Mouse (Mus musculus) urinary bladder, postnatal 4 days (tissue): ENCODE measurements around the gene Map3k7.

ENCODE experiments used
- DNase-seq, 2 experiments: peaks; one replicate each; pipeline ENCODE4 v3.0.0; 2021 to 2022; ENCODE audit warnings: low spot score in 2 of 2

The Map3k7 gene

GRCm38 (mm10) chr4:32060686-32061085, 96.8 kb downstream of the Map3k7 start:
- no peak for DNase-seq

DNA sequence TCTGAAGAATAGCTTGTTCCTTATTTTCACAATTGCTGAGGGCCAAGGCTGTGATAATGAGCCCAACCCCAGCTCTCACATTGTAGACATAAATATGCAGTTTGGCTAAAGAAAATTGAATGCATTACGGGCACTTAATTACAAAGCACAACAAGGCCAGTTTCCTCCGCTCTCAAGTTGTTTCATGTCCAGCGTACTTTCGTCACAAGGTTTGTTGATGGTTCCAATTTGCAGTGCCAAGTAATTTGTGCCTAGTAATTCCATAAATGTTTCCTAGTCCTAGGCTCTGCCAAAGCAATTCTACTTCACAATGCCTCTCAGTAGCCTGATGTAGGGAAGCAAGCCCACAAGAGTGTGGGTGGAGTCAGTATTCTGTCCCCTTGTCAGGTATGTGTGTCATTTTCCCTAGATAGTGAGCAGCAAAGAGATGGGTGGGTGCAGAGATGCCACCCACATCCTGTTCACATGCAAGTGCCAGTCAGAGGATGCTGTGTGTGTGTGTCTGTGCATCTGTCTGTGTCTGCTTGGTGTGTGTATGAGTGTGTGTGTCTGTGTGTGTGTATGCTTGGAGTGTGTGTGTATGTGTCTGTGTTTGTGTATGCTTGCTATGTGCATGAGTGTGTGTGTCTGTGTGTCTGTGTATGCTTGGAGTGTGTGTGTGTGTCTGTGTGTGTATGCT, 98.6 kb downstream of the Map3k7 start:
- no peak for DNase-seq

GRCm38 (mm10) chr4:32063291-32063690, 99.4 kb downstream of the Map3k7 start:
- DNase-seq, result no peak
